Mouse (Mus musculus) liver, postnatal 0 days (tissue): Measurements from ENCODE around the gene Ppil6. TPM values are rescaled to one million over a fixed set of nuclear protein-coding genes. Genes with fewer than 3 reads are reported as not detected.

ENCODE experiments used
- ATAC-seq: fragments of 200-750 bp; cut with Nextera tagmentation; 2 replicates; pipeline ENCODE4 v1.8.0; 2017; ENCODE audit warnings: mild to moderate bottlenecking, moderate library complexity
- DNase-seq: peaks from one replicate; pipeline ENCODE4 v3.0.0-alpha.2; 2016
- H3K27ac ChIP-seq: fragments of 300-500 bp; sonication (generic); 2 replicates; pipeline ENCODE4 v1.5.1; 2014; ENCODE audit warnings: antibody characterized with exemption, moderate library complexity, mild to moderate bottlenecking, low read depth
- H3K27me3 ChIP-seq: fragments of 300-500 bp; sonication (generic); 2 replicates; pipeline ENCODE4 v1.6.1; 2014; ENCODE audit warnings: low read length, control low read depth, mixed read lengths; ENCODE audit not compliant: insufficient read depth
- H3K36me3 ChIP-seq: fragments of 300-500 bp; sonication (generic); replicated peaks from 2 replicates; pipeline ENCODE4 v1.6.1; 2014; ENCODE audit warnings: mild to moderate bottlenecking, control low read depth, low read length, moderate library complexity, mixed read lengths; ENCODE audit not compliant: insufficient read depth
- H3K4me1 ChIP-seq: fragments of 300-500 bp; sonication (generic); 2 replicates; pipeline ENCODE4 v1.6.1; 2014; ENCODE audit warnings: antibody characterized with exemption, mild to moderate bottlenecking, control low read depth; ENCODE audit not compliant: insufficient read depth
- H3K4me2 ChIP-seq: fragments of 300-500 bp; sonication (generic); 2 replicates; pipeline ENCODE4 v1.6.1; 2014; ENCODE audit warnings: low read depth, mild to moderate bottlenecking, low read length, moderate library complexity, mixed read lengths
- H3K4me3 ChIP-seq: fragments of 300-500 bp; sonication (generic); 2 replicates; pipeline ENCODE4 v1.5.1; 2014; ENCODE audit warnings: low read depth, low read length
- H3K9ac ChIP-seq: fragments of 300-500 bp; sonication (generic); replicated peaks from 2 replicates; pipeline ENCODE4 v1.6.1; 2014; ENCODE audit warnings: mild to moderate bottlenecking, moderate library complexity
- H3K9me3 ChIP-seq: fragments of 300-500 bp; sonication (generic); 2 replicates; pipeline ENCODE4 v1.6.1; 2016; ENCODE audit warnings: mild to moderate bottlenecking, control low read depth, low read length, mixed read lengths
- CTCF ChIP-seq: sonication (generic); IDR thresholded peaks from 2 replicates; pipeline ENCODE4 v1.5.1; 2016; ENCODE audit warnings: antibody characterized with exemption, low read depth
- EP300 ChIP-seq: IDR thresholded peaks from 2 replicates; pipeline ENCODE4 v1.6.1; 2016; ENCODE audit warnings: antibody characterized with exemption, low read depth, mild to moderate bottlenecking
- WGBS: fragments of 180-500 bp; shearing (Covaris S2); extraction: QIAGEN DNeasy Blood & Tissue Kit; methylation state at CpG from one replicate; pipeline ENCODE4 v1.1.7; 2014; ENCODE audit not compliant: insufficient replicate concordance; 5-methylcytosine and 5-hydroxymethylcytosine counted together
- polyA plus RNA-seq: library from polyadenylated mRNA; unstranded; fragments of >200 nt; fragmentation: Nextera tagmentation; extraction: Ambion mirVana; gene quantifications from 2 replicates; pipeline ENCODE4 v1.2.1, GENCODE M21; 2015

Ppil6 gene
- polyA plus RNA-seq, 1 experiment from 2014 or later = 0.25 TPM

- Histone ChIP-seq H3K4me2 (no peak overlapping the region), H3K4me1 (peaks cover 18% of the 10 kb centered on the region), H3K27me3 (no peaks in the 10 kb centered on the region), H3K9ac (no peak overlapping the region), H3K27ac (no peak overlapping the region), H3K4me3 (no peak overlapping the region), H3K9me3 (no peaks in the 10 kb centered on the region), H3K36me3 (peaks cover 23% of the 10 kb centered on the region)
- no peak for TF ChIP-seq EP300
- WGBS = 82% methylated on average over 14 of the region's 14 CpGs
- ATAC-seq (no peak), DNase-seq (no peak)
These were observed 3.6 kb upstream of the Ppil6 start for GRCm38 (mm10) chr10:41486506-41487170.

- no peak for ATAC-seq
- peak overlapping the region; percentile 66; the same call in 1 of the 2 replicates for H3K9ac ChIP-seq
- 32% methylated on average over 7 of the region's 7 CpGs for WGBS
- H3K9me3 ChIP-seq = no peaks in the 10 kb centered on the region
- H3K4me2 ChIP-seq = peak overlapping the region; percentile 93
- no peak for TF ChIP-seq CTCF
- TF ChIP-seq EP300 = no peak
- no peak for DNase-seq
- H3K27me3 ChIP-seq = no peaks in the 10 kb centered on the region
- H3K27ac ChIP-seq = 0 out of 2 replicates have a peak overlapping the region, but pooled peaks have one; percentile 67
- peak overlapping the region; percentile 52 for H3K4me3 ChIP-seq
- H3K36me3 ChIP-seq = peaks cover 19% of the 10 kb centered on the region
- peaks cover 18% of the 10 kb centered on the region for H3K4me1 ChIP-seq
These were observed 1.4 kb upstream of the Ppil6 start for GRCm38 (mm10) chr10:41488877-41489276.

DNA sequence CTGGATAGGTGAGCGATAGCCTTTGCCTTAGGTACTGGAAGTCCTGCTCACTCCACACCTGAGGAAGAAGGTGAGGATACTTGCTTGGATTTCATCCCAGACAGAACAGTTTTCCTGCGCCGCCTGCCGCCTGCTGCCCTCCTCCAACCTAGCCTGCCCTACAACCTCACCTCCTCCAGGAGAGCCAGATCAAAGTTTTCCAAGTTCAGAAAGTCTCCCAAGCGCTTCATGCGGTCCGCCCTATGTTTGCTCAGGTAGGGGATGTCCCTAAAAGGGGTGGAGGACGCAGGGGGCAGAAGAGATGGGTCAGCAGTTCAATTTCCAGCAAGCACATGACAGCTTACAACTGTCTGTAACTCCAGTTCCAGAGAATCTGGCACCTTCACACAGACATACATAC lies 945 bp upstream of the Ppil6 start:
- Histone ChIP-seq H3K4me3 (peak overlapping the region; percentile 52), H3K36me3 (peaks cover 19% of the 10 kb centered on the region), H3K4me2 (peak overlapping the region; percentile 93), H3K9ac (peak overlapping the region; percentile 66), H3K9me3 (no peaks in the 10 kb centered on the region), H3K27me3 (no peaks in the 10 kb centered on the region), H3K27ac (peak overlapping the region; percentile 67; the same call in 1 of the 2 replicates), H3K4me1 (peaks cover 18% of the 10 kb centered on the region)
- TF ChIP-seq CTCF (0 out of 2 replicates have a peak, but pooled peaks have one; percentile 9), EP300 (no peak)
- ATAC-seq (peak; percentile 47), DNase-seq (no peak)
- WGBS = 50% methylated on average over 8 of the region's 8 CpGs

DNA sequence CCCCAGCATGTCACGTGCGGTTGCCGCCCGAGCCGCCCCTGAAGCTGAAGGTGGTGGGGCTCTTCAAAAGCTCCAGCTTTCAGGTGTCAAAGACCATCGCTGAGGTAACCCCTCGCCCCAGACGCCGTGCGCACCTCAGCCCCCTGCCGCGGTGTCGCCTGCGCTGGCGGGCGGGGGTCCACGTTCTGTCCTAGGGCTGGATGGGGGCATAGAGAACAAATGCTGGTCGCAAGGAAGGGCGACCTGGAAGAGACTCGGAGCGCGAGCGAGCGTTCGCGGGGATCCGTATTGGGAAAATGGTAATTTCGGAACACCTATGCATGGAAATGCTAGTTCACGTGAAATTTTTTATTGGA lies 257 bp downstream of the Ppil6 start:
- Histone ChIP-seq H3K4me1 (peaks cover 18% of the 10 kb centered on the region), H3K27me3 (no peaks in the 10 kb centered on the region), H3K9me3 (no peaks in the 10 kb centered on the region), H3K4me2 (peak overlapping the region; percentile 93), H3K36me3 (peaks cover 19% of the 10 kb centered on the region), H3K4me3 (peak overlapping the region; percentile 52), H3K27ac (no peak overlapping the region), H3K9ac (no peak overlapping the region; the same call in 1 of the 2 replicates)
- no peak for TF ChIP-seq EP300
- no peak for TF ChIP-seq CTCF
- ATAC-seq = no peak; the same call in none of the 2 replicates
- 2% methylated on average over 29 of the region's 29 CpGs for WGBS
- no peak for DNase-seq

- H3K27ac ChIP-seq = no peak overlapping the region
- no peaks in the 10 kb centered on the region for H3K9me3 ChIP-seq
- H3K4me2 ChIP-seq = peak overlapping the region; percentile 31; the same call in 1 of the 2 replicates
- H3K27me3 ChIP-seq = no peaks in the 10 kb centered on the region
- DNase-seq (no peak), ATAC-seq (no peak)
- peaks cover 14% of the 10 kb centered on the region for H3K36me3 ChIP-seq
- WGBS = 22% methylated on average over 4 of the region's 4 CpGs
- H3K4me1 ChIP-seq = peaks cover 18% of the 10 kb centered on the region
- TF ChIP-seq EP300 (no peak), CTCF (no peak)
- peak overlapping the region; percentile 52; the same call in 1 of the 2 replicates for H3K4me3 ChIP-seq
- H3K9ac ChIP-seq = no peak overlapping the region
These were observed 872 bp downstream of the Ppil6 start for GRCm38 (mm10) chr10:41491111-41491510.

- no peak for DNase-seq
- ATAC-seq = no peak
- H3K27ac ChIP-seq = no peak overlapping the region
- no peak overlapping the region for H3K4me2 ChIP-seq
- 53% methylated on average over 4 of the region's 4 CpGs for WGBS
- H3K4me1 ChIP-seq = no peaks in the 10 kb centered on the region
- H3K9ac ChIP-seq = no peak overlapping the region
- no peak for TF ChIP-seq CTCF
- TF ChIP-seq EP300 = no peak
- H3K36me3 ChIP-seq = no peaks in the 10 kb centered on the region
- no peak overlapping the region for H3K4me3 ChIP-seq
- no peaks in the 10 kb centered on the region for H3K9me3 ChIP-seq
- no peaks in the 10 kb centered on the region for H3K27me3 ChIP-seq
These were observed 10.7 kb downstream of the Ppil6 start for GRCm38 (mm10) chr10:41500941-41501340.
